Mouse (Mus musculus) G1E (cell line): ENCODE measurements around the gene Phox2a.

Experiments
- CTCF ChIP-seq: IDR thresholded peaks from 2 replicates; pipeline ENCODE4 v1.5.1; 2012; ENCODE audit warnings: low read depth, low read length, inconsistent platforms, mixed read lengths
- GATA1 ChIP-seq: IDR thresholded peaks from 2 replicates; pipeline ENCODE4 v1.6.1; 2012; ENCODE audit warnings: borderline replicate concordance, low read length, inconsistent platforms, mixed read lengths
- GATA2 ChIP-seq: IDR thresholded peaks from 2 replicates; pipeline ENCODE4 v1.6.1; 2012; ENCODE audit warnings: low read depth, low read length, inconsistent platforms, borderline replicate concordance
- POLR2AphosphoS5 ChIP-seq: IDR thresholded peaks from 2 replicates; pipeline ENCODE4 v1.6.1; 2012; ENCODE audit warnings: low read depth, low read length, inconsistent platforms; ENCODE audit not compliant: insufficient replicate concordance

GRCm38 (mm10) chr7:101771604-101772003 is 46.5 kb upstream of the Phox2a start:
- TF ChIP-seq CTCF, result no peak
- TF ChIP-seq POLR2AphosphoS5, result no peak
- TF ChIP-seq GATA1, result no peak
- TF ChIP-seq GATA2, result no peak
